Mouse (Mus musculus): ENCODE data around the gene Glra1. TPM values are rescaled to one million over a fixed set of nuclear protein-coding genes. Genes with fewer than 3 reads are reported as not detected.
A peak's percentile ranks its signal among the peaks of the same experiment; 100 is the strongest.

Gene Glra1
- polyA plus RNA-seq, 1 experiment from 2014 or later: not detected

DNA sequence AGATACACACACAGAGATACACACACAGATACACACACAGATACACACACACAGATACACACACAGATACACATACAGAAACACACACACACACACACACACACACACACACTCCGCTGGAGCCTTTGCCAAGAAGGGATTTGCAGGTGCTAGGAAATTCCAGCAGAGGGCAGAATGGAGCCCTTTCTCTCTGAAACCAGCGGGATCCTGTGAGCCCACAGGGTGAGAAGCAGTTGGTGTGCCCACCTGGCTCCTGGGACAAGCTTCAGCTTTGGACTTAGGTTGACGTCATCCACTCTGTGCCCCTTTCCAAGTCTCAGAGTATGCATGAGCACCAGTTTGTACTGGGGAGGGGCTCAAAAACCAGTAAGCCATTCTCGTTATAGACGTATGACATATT lies 96.6 kb downstream of the Glra1 start:
- Histone ChIP-seq H3K9me3 (no peaks in the 10 kb centered on the region), H3K27me3 (replicated peaks) (no peaks in the 10 kb centered on the region), H3K27ac (replicated peaks) (no peak overlapping the region), H3K4me3 (no peak overlapping the region), H3K4me1 (no peaks in the 10 kb centered on the region), H3K4me2 (no peak overlapping the region), H3K36me3 (no peaks in the 10 kb centered on the region), H3K9ac (no peak overlapping the region)
- ATAC-seq (ENCODE audit: extremely low read depth, insufficient number of reproducible peaks, low FRiP score, low TSS enrichment): no peak
- 58% methylated on average over 5 of the region's 5 CpGs for WGBS

DNA sequence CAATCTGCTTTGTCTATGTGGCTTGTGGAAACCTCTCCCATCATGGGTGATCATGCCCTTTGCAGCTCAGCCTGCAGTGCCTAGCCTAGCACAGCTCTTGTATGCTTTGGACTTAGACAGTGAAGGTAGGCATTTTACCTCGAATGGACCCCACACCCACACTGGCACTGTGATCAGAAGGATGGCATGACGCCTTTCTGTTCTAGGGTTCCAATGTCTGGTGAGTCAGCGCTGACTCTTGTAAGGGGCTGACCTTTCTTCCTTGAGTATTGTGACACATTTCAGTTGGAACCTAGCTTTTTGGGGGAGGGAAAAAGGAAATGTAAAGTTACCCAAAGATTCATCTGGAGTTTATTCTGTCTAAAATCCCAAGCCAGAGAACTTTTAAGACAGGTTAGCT lies 102.5 kb downstream of the Glra1 start:
- WGBS: 89% methylated on average over 3 of the region's 3 CpGs

DNA sequence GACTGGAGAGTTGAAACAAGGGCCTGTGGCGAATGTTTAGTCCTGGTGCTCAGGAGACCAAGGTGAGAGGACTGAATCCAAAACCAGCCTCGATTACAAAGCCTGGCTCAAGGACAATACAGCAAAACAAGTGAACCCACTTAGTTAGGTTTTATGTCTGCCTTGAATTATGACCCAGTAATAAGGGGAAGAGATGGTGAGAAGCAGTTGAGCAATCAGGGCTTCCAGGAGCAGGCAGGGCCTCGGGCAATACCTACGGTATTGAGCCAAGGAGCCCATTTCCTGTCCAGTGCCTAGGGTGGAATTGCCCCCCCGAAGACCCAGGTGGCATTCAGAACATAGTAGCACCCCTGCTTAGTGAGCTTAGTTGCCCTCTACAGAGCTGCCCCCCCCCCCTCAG lies 105.1 kb downstream of the Glra1 start:
- no peak overlapping the region for H3K27ac ChIP-seq (replicated peaks)
- no peak overlapping the region for H3K9ac ChIP-seq
- H3K4me2 ChIP-seq: no peak overlapping the region
- H3K36me3 ChIP-seq: peaks cover 56% of the 10 kb centered on the region
- WGBS: 76% methylated on average over 5 of the region's 5 CpGs
- H3K27me3 ChIP-seq (replicated peaks): no peaks in the 10 kb centered on the region
- no peak for ATAC-seq (ENCODE audit: extremely low read depth, insufficient number of reproducible peaks, low FRiP score, low TSS enrichment)
- H3K4me3 ChIP-seq: no peak overlapping the region
- H3K4me1 ChIP-seq: no peaks in the 10 kb centered on the region
- no peaks in the 10 kb centered on the region for H3K9me3 ChIP-seq

More for the DNA sequence above, 102.5 kb downstream of the Glra1 start:
- no peaks in the 10 kb centered on the region for H3K27me3 ChIP-seq (replicated peaks)
- H3K4me3 ChIP-seq: no peak overlapping the region
- no peak for ATAC-seq (ENCODE audit: extremely low read depth, insufficient number of reproducible peaks, low FRiP score, low TSS enrichment)
- no peaks in the 10 kb centered on the region for H3K9me3 ChIP-seq
- no peak overlapping the region for H3K9ac ChIP-seq
- peaks cover 30% of the 10 kb centered on the region for H3K36me3 ChIP-seq
- no peak overlapping the region for H3K27ac ChIP-seq (replicated peaks)
- H3K4me1 ChIP-seq: no peaks in the 10 kb centered on the region
- no peak overlapping the region for H3K4me2 ChIP-seq

DNA sequence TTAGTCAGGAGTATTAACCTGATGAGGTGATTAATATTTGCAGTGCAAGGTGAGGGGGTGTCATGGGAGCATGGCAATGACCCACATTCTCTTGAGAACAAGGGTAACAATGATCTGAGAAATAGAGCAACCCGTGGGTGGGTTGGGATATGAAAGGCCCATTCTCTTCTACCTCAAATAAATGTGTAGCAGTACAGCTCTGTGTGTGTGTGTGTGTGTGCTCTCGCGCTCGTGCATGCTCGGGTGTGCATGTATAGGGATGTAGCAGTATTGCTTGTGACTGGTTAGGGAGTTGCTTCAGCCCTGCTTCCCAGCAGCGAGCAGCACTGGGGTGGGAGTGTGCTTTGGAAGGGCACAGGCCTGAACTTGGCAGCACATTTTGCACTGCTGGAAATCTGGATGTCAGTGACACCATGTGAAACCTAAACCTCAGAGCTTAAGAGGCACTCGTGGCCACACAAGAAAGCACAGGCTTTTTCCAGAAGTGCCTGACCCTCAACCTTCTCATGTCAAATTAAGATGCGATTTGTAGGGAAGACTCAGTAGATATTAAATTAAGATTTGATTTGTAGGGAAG lies 106.0 kb downstream of the Glra1 start:
- WGBS: 84% methylated on average over 8 of the region's 8 CpGs
- H3K4me3 ChIP-seq: no peak overlapping the region
- H3K27ac ChIP-seq (replicated peaks): no peak overlapping the region
- no peak for ATAC-seq (ENCODE audit: extremely low read depth, insufficient number of reproducible peaks, low FRiP score, low TSS enrichment)
- no peaks in the 10 kb centered on the region for H3K9me3 ChIP-seq
- peaks cover 64% of the 10 kb centered on the region for H3K36me3 ChIP-seq
- no peak overlapping the region for H3K4me2 ChIP-seq
- H3K27me3 ChIP-seq (replicated peaks): no peaks in the 10 kb centered on the region
- H3K4me1 ChIP-seq: peaks cover 7% of the 10 kb centered on the region; the same call in 1 of the 2 replicates
- no peak overlapping the region for H3K9ac ChIP-seq

DNA sequence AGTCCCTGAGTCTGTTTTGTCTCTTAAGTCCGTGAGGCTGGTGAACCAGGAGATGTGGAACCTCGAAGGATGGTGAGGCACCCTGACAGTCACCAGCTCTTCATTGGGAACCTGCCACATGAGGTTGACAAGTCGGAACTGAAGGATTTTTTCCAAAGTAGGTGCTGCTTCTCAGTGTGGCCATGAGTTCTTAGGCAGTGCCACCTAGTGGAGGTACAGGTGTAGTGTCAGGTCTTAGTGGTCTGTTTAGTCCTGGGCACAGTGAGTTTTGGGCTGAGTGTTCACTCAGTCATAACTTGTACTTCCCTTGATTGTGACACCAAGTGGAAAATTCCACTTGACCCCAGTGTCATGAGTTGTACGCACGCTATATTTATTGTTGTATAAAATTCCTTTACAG lies 110.1 kb downstream of the Glra1 start:
- Histone ChIP-seq H3K4me2 (no peak overlapping the region), H3K27ac (replicated peaks) (no peak overlapping the region), H3K4me1 (peaks cover 7% of the 10 kb centered on the region; the same call in 1 of the 2 replicates), H3K27me3 (replicated peaks) (no peaks in the 10 kb centered on the region), H3K36me3 (peaks cover 97% of the 10 kb centered on the region), H3K9ac (no peak overlapping the region), H3K4me3 (no peak overlapping the region), H3K9me3 (no peaks in the 10 kb centered on the region)
- ATAC-seq (ENCODE audit: extremely low read depth, insufficient number of reproducible peaks, low FRiP score, low TSS enrichment): no peak
- WGBS: 40% methylated on average over 5 of the region's 5 CpGs

DNA sequence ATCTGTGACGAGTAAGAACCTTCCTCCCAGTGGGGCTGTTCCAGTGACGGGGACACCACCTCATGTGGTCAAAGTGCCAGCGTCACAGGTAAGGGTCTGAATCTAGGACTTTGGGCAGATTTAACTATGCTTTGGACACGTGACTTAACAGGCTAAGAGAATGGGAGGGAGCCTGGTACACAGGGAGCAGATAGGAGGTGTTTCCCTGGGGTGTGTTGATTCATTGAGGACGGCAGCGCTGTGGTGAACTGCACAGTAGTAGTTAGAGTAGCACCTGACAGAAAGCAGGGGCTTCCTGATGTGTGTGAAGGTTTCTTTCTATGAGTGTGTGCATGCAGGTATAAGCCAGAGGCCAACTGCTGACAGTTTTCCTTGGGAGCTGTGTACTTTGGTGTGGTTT lies 111.8 kb downstream of the Glra1 start:
- no peak for ATAC-seq (ENCODE audit: extremely low read depth, insufficient number of reproducible peaks, low FRiP score, low TSS enrichment)
- Histone ChIP-seq H3K27ac (replicated peaks) (no peak overlapping the region), H3K4me2 (no peak overlapping the region), H3K4me3 (no peak overlapping the region), H3K9ac (no peak overlapping the region), H3K36me3 (peaks cover 99% of the 10 kb centered on the region), H3K4me1 (peaks cover 7% of the 10 kb centered on the region; the same call in 1 of the 2 replicates), H3K27me3 (replicated peaks) (no peaks in the 10 kb centered on the region), H3K9me3 (no peaks in the 10 kb centered on the region)
- WGBS: 78% methylated on average over 6 of the region's 6 CpGs

DNA sequence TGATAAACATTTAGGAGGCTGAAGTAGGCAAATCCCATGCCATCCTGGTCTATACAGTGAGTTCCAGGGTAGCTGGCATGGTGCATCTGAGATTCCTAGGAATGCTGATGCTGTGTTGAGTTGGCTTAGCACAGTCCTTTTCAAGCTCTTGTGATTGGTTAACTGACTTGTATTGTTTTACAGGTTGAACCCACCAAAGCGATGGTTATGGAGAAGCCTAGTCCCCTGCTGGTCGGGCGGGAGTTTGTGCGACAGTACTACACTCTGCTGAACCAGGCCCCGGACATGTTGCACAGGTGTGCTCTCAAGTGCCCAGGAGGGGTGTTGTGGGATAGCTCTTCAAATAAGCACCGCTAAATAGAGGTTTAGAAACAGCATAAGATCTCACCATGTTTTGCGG lies 122.6 kb downstream of the Glra1 start:
- H3K9me3 ChIP-seq: no peaks in the 10 kb centered on the region

DNA sequence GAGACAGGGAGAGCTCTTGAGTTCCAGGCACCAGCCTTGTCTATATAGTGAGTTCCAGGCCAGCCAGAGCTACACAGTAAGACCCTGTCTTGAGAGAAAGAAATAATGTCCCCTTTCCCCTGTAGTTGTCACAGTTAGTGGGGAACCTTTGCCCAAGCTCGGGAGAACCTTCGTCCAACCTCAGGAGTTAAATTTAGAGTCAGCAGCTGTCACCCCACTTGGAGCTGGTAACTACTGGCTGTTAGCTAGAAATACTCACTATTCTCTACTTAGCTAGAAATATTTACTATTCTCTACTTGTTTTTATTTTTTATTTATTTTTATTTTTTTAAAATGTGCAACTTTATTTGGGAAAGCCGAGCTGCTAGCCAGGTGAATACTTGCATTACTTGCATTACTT lies 134.8 kb downstream of the Glra1 start:
- WGBS: 55% methylated on average over 3 of the region's 3 CpGs
- Histone ChIP-seq H3K9me3 (no peaks in the 10 kb centered on the region), H3K4me2 (peak overlapping the region; percentile 27)

More for the DNA sequence above, 122.6 kb downstream of the Glra1 start:
- H3K4me3 ChIP-seq: no peak overlapping the region
- no peak overlapping the region for H3K27ac ChIP-seq (replicated peaks)
- ATAC-seq (ENCODE audit: extremely low read depth, insufficient number of reproducible peaks, low FRiP score, low TSS enrichment): no peak
- peaks cover 84% of the 10 kb centered on the region for H3K36me3 ChIP-seq
- H3K4me2 ChIP-seq: no peak overlapping the region
- H3K27me3 ChIP-seq (replicated peaks): no peaks in the 10 kb centered on the region
- H3K9ac ChIP-seq: no peak overlapping the region
- peaks cover 31% of the 10 kb centered on the region for H3K4me1 ChIP-seq
- 95% methylated on average over 7 of the region's 7 CpGs for WGBS

DNA sequence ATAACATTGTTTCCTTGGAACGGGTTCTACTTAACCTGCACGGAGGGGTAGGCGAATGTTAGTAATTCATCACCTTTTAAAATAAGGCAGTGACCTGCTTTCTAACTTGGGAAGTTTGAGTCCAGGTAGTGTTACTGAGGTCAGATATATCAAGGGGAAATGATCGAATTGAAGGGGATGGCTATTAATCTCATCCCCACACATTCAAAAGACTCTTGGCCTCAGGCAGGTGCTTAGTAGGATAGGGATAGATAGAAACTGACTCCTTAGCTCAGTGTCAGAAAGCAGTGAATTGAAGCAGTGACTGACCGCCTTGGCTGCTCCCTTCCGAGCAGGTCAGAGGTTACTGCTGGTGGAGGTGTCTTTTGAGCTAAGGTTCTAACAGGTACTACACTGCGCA lies 136.5 kb downstream of the Glra1 start:
- Histone ChIP-seq H3K9me3 (no peaks in the 10 kb centered on the region), H3K4me2 (peak overlapping the region; percentile 91), H3K27me3 (replicated peaks) (no peaks in the 10 kb centered on the region), H3K4me1 (peaks cover 48% of the 10 kb centered on the region), H3K4me3 (peak overlapping the region; percentile 84), H3K27ac (replicated peaks) (no peak overlapping the region), H3K9ac (peak overlapping the region; percentile 97), H3K36me3 (peaks cover 43% of the 10 kb centered on the region)
- no peak for ATAC-seq (ENCODE audit: extremely low read depth, insufficient number of reproducible peaks, low FRiP score, low TSS enrichment)
- 86% methylated on average over 7 of the region's 7 CpGs for WGBS

More for the DNA sequence above, 134.8 kb downstream of the Glra1 start:
- Histone ChIP-seq H3K36me3 (peaks cover 43% of the 10 kb centered on the region), H3K27ac (replicated peaks) (no peak overlapping the region), H3K4me1 (peaks cover 56% of the 10 kb centered on the region), H3K4me3 (peak overlapping the region; percentile 14; the same call in 1 of the 2 replicates), H3K9ac (peak overlapping the region; percentile 15), H3K27me3 (replicated peaks) (no peaks in the 10 kb centered on the region)
- ATAC-seq (ENCODE audit: extremely low read depth, insufficient number of reproducible peaks, low FRiP score, low TSS enrichment): no peak

DNA sequence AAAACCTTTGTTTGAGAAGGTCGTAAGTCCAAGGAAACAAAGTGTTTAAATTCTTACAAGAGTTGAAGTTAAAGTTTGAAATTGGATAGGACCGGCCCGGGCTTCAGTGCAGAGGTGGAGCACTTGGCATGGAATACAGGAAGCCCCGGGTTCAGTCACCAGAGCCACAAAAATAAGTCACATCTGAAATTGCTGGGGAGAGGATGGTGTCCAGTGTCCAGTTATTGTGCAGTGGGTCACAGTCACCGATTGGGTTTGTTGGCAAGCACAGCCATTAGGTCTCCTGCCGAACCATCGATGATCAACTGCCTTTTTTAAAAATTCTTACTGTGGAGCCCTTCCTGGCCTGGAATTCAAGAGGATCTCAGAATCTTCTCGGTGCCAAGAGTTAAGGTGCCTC lies 137.2 kb downstream of the Glra1 start:
- no peak for ATAC-seq (ENCODE audit: extremely low read depth, insufficient number of reproducible peaks, low FRiP score, low TSS enrichment)
- Histone ChIP-seq H3K36me3 (peaks cover 40% of the 10 kb centered on the region), H3K4me1 (peaks cover 45% of the 10 kb centered on the region), H3K4me2 (peak overlapping the region; percentile 91), H3K4me3 (peak overlapping the region; percentile 84), H3K27ac (replicated peaks) (no peak overlapping the region; the same call in 1 of the 2 replicates), H3K9ac (peak overlapping the region; percentile 97), H3K9me3 (no peaks in the 10 kb centered on the region), H3K27me3 (replicated peaks) (no peaks in the 10 kb centered on the region)
- WGBS: 31% methylated on average over 8 of the region's 8 CpGs

DNA sequence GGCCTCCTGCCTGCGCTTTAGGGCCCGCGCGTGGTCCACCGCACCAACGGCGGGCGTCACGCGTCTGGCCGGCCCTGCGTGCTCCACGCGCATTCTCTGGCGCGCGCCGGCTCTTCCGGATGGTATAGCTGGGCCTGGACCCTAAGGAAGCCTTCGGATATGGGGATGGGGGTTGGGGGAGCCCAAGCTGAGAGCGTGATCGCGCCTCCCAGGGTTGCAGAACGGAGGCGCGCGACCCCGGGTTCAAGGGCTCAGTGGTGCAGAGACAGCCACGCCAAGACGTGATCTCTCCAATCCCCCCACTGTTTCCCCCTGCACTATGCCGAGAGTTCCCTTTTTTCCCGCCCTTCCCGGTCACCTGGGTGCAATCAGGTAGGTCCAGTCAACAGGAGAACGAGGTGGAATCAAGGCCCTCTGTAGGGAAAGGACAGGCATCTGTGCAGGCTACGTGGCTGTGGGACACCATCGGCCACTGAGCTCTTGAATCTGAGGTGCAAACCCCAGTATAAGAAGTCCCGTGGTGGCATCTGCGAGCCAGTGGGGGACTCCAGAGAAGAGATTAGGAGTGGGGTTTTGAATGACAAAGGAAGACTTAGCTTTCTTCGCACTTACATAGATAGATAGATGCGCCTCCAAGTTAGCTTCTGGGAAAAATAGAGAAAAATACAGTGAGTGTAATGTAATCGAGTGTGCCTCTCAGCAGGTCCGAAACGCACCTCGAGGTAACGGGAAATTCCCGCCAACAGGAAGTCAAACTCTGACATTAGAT lies 137.9 kb downstream of the Glra1 start:
- under 1% methylated on average over 45 of the region's 46 CpGs for WGBS
- Histone ChIP-seq H3K4me3 (peak overlapping the region; percentile 84), H3K9ac (peak overlapping the region; percentile 97), H3K27me3 (replicated peaks) (no peaks in the 10 kb centered on the region), H3K27ac (replicated peaks) (peak overlapping the region; percentile 90), H3K36me3 (peaks cover 37% of the 10 kb centered on the region), H3K4me1 (peaks cover 43% of the 10 kb centered on the region), H3K4me2 (peak overlapping the region; percentile 91), H3K9me3 (no peaks in the 10 kb centered on the region)
- ATAC-seq (ENCODE audit: extremely low read depth, insufficient number of reproducible peaks, low FRiP score, low TSS enrichment): no peak
